Mouse (Mus musculus) lung, embryonic 14.5 days (tissue): ENCODE results near the gene Bach2. TPM values are rescaled to one million over a fixed set of nuclear protein-coding genes. Genes with fewer than 3 reads are reported as not detected.
A peak's percentile ranks its signal among the peaks of the same experiment; 100 is the strongest.

Experiments used
- ATAC-seq: fragments of 200-750 bp; cut with Nextera tagmentation; 2 replicates; pipeline ENCODE4 v1.8.0; 2017; ENCODE audit warnings: mild to moderate bottlenecking, moderate TSS enrichment, moderate library complexity; ENCODE audit not compliant: insufficient read depth
- DNase-seq: peaks from one replicate; pipeline ENCODE4 v3.0.0-alpha.2; 2015
- H3K27ac ChIP-seq: fragments of 300-500 bp; sonication (generic); 2 replicates; pipeline ENCODE4 v1.5.1; 2014; ENCODE audit warnings: low read depth, mild to moderate bottlenecking, moderate library complexity
- H3K27me3 ChIP-seq: fragments of 300-500 bp; sonication (generic); 2 replicates; pipeline ENCODE4 v1.6.1; 2014; ENCODE audit warnings: low read length, control low read depth; ENCODE audit not compliant: insufficient read depth
- H3K36me3 ChIP-seq: fragments of 300-500 bp; sonication (generic); 2 replicates; pipeline ENCODE4 v1.6.1; 2014; ENCODE audit warnings: control low read depth; ENCODE audit not compliant: insufficient read depth
- H3K4me1 ChIP-seq: fragments of 300-500 bp; sonication (generic); 2 replicates; pipeline ENCODE4 v1.6.1; 2014; ENCODE audit warnings: antibody characterized with exemption, control low read depth; ENCODE audit not compliant: insufficient read depth
- H3K4me2 ChIP-seq: fragments of 300-500 bp; sonication (generic); 2 replicates; pipeline ENCODE4 v1.6.1; 2014; ENCODE audit warnings: mild to moderate bottlenecking
- H3K4me3 ChIP-seq: fragments of 300-500 bp; sonication (generic); 2 replicates; pipeline ENCODE4 v1.5.1; 2014; ENCODE audit warnings: low read depth, low read length
- H3K9ac ChIP-seq: fragments of 300-500 bp; sonication (generic); 2 replicates; pipeline ENCODE4 v1.6.1; 2014
- H3K9me3 ChIP-seq: fragments of 300-500 bp; sonication (generic); 2 replicates; pipeline ENCODE4 v1.6.1; 2016; ENCODE audit warnings: low read depth, low read length, control low read depth
- CTCF ChIP-seq: IDR thresholded peaks from 2 replicates; pipeline ENCODE4 v1.5.1; 2016; ENCODE audit warnings: antibody characterized with exemption, low read depth
- WGBS: fragments of 180-500 bp; shearing (Covaris S2); extraction: QIAGEN DNeasy Blood & Tissue Kit; methylation state at CpG from one replicate; pipeline ENCODE4 v1.1.7; 2014; 5-methylcytosine and 5-hydroxymethylcytosine counted together
- polyA plus RNA-seq: library from polyadenylated mRNA; unstranded; fragments of >200 nt; fragmentation: Nextera tagmentation; extraction: Ambion mirVana; gene quantifications from 2 replicates; pipeline ENCODE4 v1.2.1, GENCODE M21; 2014

Bach2 gene
- polyA plus RNA-seq, 1 experiment from 2014 or later = 16.1 TPM

- H3K36me3 ChIP-seq = no peaks in the 10 kb centered on the region
- H3K9me3 ChIP-seq = no peaks in the 10 kb centered on the region
- no peak for ATAC-seq
- H3K27me3 ChIP-seq = no peaks in the 10 kb centered on the region
- DNase-seq = no peak
- H3K4me3 ChIP-seq = no peak overlapping the region
- no peak overlapping the region for H3K4me2 ChIP-seq
- H3K4me1 ChIP-seq = 0 out of 2 replicates have a peak, but pooled peaks cover 5% of the 10 kb centered on the region
- TF ChIP-seq CTCF = no peak
- H3K9ac ChIP-seq = no peak overlapping the region
- 84% methylated on average over 2 of the region's 2 CpGs for WGBS
- H3K27ac ChIP-seq = no peak overlapping the region
Observed at GRCm38 (mm10) chr4:32394850-32395249, 156.2 kb downstream of the Bach2 start.

- no peaks in the 10 kb centered on the region for H3K36me3 ChIP-seq
- H3K4me1 ChIP-seq = peaks cover 13% of the 10 kb centered on the region
- DNase-seq (no peak), ATAC-seq (no peak)
- H3K9ac ChIP-seq = no peak overlapping the region
- H3K4me2 ChIP-seq = no peak overlapping the region
- H3K4me3 ChIP-seq = no peak overlapping the region
- TF ChIP-seq CTCF = no peak
- no peaks in the 10 kb centered on the region for H3K9me3 ChIP-seq
- H3K27me3 ChIP-seq = no peaks in the 10 kb centered on the region
- no peak overlapping the region for H3K27ac ChIP-seq
- 80% methylated on average over 5 of the region's 5 CpGs for WGBS
Observed at GRCm38 (mm10) chr4:32401459-32401858, 162.9 kb downstream of the Bach2 start.

DNA sequence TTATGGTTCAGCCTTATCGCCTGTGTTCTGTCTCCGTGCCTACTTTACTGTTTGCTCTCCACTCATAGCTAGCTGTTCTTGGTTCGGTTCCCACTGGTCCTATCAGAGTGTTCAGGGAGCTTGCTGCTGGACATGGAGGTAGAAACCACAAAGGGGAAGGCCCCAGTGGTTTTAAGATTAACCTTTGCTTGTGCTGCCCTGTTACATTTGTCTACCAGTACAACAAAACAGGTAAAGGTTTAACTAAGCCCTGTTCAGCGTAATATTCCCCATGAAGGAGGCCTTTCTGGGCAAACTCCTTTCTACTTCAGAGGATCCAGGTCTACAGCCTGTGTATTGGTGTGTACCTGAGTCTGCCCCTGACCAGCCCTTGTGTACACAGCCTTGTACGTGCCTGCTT is 164.9 kb downstream of the Bach2 start:
- Histone ChIP-seq H3K36me3 (no peaks in the 10 kb centered on the region), H3K4me1 (peaks cover 13% of the 10 kb centered on the region)
- 78% methylated on average over 5 of the region's 5 CpGs for WGBS

DNA sequence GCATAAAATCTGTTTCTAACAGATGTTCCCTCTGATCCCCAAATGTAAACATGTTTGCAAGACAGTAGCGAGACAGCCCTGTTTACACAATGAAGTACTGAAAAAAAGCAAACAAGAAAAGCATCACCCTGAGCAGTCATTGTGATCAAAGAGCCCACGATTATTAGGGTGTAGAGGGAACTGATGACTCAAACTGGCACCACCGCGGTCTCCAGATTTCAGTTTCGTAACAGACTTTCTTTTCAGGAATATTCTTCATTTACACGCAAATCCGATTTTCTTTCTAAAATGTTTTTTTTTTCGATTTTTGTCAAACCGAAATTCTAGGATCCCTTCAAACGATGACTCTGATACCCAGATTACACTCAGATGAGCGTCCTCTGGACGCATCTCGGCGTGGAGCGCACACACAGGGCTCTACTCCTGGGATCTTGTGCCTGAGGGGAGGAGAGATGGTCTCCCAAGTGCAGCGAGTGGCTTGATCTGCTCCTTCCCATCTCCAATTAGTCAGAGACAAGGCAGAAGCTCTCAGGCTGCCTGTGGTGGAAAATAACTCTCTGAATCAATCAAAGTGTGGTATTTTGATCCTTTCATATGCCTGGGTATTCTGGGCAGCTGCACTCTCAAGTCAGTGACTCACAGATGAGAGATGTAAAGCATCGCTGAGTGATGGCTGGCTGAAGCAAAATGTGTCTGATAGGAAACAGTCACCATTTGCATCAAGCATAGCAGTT is 166.7 kb downstream of the Bach2 start:
- H3K4me2 ChIP-seq = no peak overlapping the region
- 62% methylated on average over 17 of the region's 17 CpGs for WGBS

More for the DNA sequence above, 164.9 kb downstream of the Bach2 start:
- ATAC-seq (no peak), DNase-seq (no peak)
- H3K9ac ChIP-seq = no peak overlapping the region
- no peak overlapping the region for H3K4me2 ChIP-seq
- no peak overlapping the region for H3K27ac ChIP-seq
- H3K4me3 ChIP-seq = no peak overlapping the region
- H3K9me3 ChIP-seq = no peaks in the 10 kb centered on the region
- H3K27me3 ChIP-seq = no peaks in the 10 kb centered on the region
- TF ChIP-seq CTCF = no peak

DNA sequence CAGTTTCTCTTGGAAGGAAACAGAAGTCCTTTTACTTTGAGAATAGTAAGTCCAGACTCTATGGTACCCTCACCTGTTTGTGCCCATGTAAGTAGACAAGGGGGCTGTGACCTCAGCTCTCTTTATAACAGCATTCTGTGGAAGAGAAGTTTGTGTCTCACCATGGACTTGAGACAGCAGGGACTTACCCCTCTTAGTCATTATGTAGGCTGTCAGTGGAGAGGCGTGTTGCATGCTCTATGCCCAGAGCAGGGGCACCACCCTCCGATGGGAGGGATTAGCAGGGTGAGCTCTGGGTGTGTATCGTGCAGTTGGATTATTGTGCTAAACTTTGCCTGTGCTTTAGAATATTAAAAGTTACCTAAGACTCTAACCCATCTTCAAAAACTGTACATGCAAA is 167.4 kb downstream of the Bach2 start:
- 86% methylated on average over 3 of the region's 3 CpGs for WGBS
- no peak overlapping the region for H3K4me2 ChIP-seq
- no peak overlapping the region for H3K9ac ChIP-seq
- H3K27ac ChIP-seq = no peak overlapping the region
- TF ChIP-seq CTCF = no peak
- no peak for ATAC-seq
- peaks cover 6% of the 10 kb centered on the region for H3K4me1 ChIP-seq
- no peaks in the 10 kb centered on the region for H3K27me3 ChIP-seq
- DNase-seq = no peak
- no peaks in the 10 kb centered on the region for H3K36me3 ChIP-seq
- no peaks in the 10 kb centered on the region for H3K9me3 ChIP-seq
- no peak overlapping the region for H3K4me3 ChIP-seq

More for the DNA sequence above, 166.7 kb downstream of the Bach2 start:
- Histone ChIP-seq H3K36me3 (no peaks in the 10 kb centered on the region), H3K27me3 (no peaks in the 10 kb centered on the region), H3K4me1 (peaks cover 6% of the 10 kb centered on the region), H3K4me3 (no peak overlapping the region), H3K9ac (no peak overlapping the region), H3K27ac (0 out of 2 replicates have a peak overlapping the region, but pooled peaks have one; percentile 15), H3K9me3 (no peaks in the 10 kb centered on the region)
- DNase-seq (peak; percentile 40), ATAC-seq (no peak)
- no peak for TF ChIP-seq CTCF

GRCm38 (mm10) chr4:32408535-32408934 is 169.9 kb downstream of the Bach2 start:
- Histone ChIP-seq H3K27ac (no peak overlapping the region), H3K27me3 (no peaks in the 10 kb centered on the region), H3K4me3 (no peak overlapping the region), H3K36me3 (no peaks in the 10 kb centered on the region), H3K9ac (no peak overlapping the region), H3K9me3 (no peaks in the 10 kb centered on the region), H3K4me2 (no peak overlapping the region), H3K4me1 (peaks cover 6% of the 10 kb centered on the region)
- 91% methylated on average over 8 of the region's 8 CpGs for WGBS
- no peak for TF ChIP-seq CTCF
- no peak for ATAC-seq
- no peak for DNase-seq

DNA sequence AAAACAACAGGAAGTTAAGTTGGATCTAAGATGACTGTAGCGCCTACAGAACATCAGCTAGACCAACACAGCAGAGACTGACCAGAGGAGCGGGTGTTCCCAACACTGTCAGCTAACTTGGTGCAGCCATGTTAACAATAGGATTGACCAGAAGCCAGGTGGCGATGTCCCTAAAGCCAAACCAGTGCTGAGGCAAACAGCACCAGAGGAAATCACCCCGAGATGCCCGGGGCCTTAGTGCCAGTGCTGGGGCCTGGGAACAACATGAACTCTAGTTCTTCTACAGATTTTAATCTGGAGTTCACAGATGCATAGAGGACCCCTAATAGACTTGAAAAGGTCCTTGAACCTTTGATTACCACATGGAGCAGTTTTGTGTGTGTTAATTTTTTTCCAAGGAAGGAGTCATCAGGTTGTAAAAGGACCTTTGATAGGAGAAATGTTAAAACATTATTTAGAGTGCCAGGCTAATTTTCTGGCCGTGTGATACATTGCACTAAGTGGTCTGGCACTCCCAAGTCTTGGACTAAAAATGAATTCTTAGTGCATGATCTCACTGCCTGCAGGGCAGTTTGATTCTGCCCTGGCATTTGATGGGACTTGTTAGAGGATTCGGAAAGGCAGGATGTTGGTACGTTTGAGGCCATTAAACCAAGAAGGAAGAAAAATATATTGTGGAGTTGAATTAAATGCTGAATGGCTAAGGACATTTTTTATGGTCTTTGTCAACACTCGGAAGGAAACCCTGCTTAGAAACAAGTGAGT is 170.7 kb downstream of the Bach2 start:
- Histone ChIP-seq H3K4me3 (no peak overlapping the region), H3K4me2 (no peak overlapping the region), H3K27me3 (no peaks in the 10 kb centered on the region), H3K9ac (no peak overlapping the region), H3K27ac (no peak overlapping the region), H3K4me1 (peaks cover 6% of the 10 kb centered on the region), H3K9me3 (no peaks in the 10 kb centered on the region), H3K36me3 (no peaks in the 10 kb centered on the region)
- no peak for DNase-seq
- 79% methylated on average over 9 of the region's 9 CpGs for WGBS
- TF ChIP-seq CTCF = no peak
- ATAC-seq = no peak
